Mouse (Mus musculus) limb, embryonic 11.5 days (tissue): ENCODE results near the gene Ankrd34a. TPM values are rescaled to one million over a fixed set of nuclear protein-coding genes. Genes with fewer than 3 reads are reported as not detected.
A peak's percentile ranks its signal among the peaks of the same experiment; 100 is the strongest.

ENCODE experiments used
- ATAC-seq: fragments of 200-750 bp; cut with Nextera tagmentation; 2 replicates; pipeline ENCODE4 v1.8.0; 2017; ENCODE audit warnings: low read depth; ENCODE audit not compliant: insufficient number of reproducible peaks, low FRiP score, low TSS enrichment
- DNase-seq: peaks from one replicate; pipeline ENCODE4 v3.0.0-alpha.2; 2015; ENCODE audit warnings: low spot score
- H3K27ac ChIP-seq: fragments of 300-500 bp; sonication (generic); replicated peaks from 2 replicates; pipeline ENCODE4 v1.5.1; 2014; ENCODE audit warnings: low read depth, mild to moderate bottlenecking, low read length
- H3K27me3 ChIP-seq: fragments of 300-500 bp; sonication (generic); 2 replicates; pipeline ENCODE4 v1.6.1; 2014; ENCODE audit warnings: mild to moderate bottlenecking, low read length, mixed read lengths; ENCODE audit not compliant: control insufficient read depth, insufficient read depth
- H3K36me3 ChIP-seq: fragments of 300-500 bp; sonication (generic); 2 replicates; pipeline ENCODE4 v1.6.1; 2014; ENCODE audit warnings: mild to moderate bottlenecking, low read length, moderate library complexity, mixed read lengths; ENCODE audit not compliant: control insufficient read depth, insufficient read depth
- H3K4me1 ChIP-seq: fragments of 300-500 bp; sonication (generic); 2 replicates; pipeline ENCODE4 v1.6.1; 2014; ENCODE audit warnings: low read length, mixed read lengths; ENCODE audit not compliant: control insufficient read depth, insufficient read depth
- H3K4me2 ChIP-seq: fragments of 300-500 bp; sonication (generic); 2 replicates; pipeline ENCODE4 v1.6.1; 2014; ENCODE audit warnings: low read depth, mild to moderate bottlenecking, moderate library complexity; ENCODE audit not compliant: severe bottlenecking
- H3K4me3 ChIP-seq: fragments of 300-500 bp; sonication (generic); 2 replicates; pipeline ENCODE4 v1.5.1; 2014; ENCODE audit warnings: low read depth, low read length
- H3K9ac ChIP-seq: fragments of 300-500 bp; sonication (generic); 2 replicates; pipeline ENCODE4 v1.6.1; 2014; ENCODE audit warnings: mild to moderate bottlenecking, low read length
- H3K9me3 ChIP-seq: fragments of 300-500 bp; sonication (generic); 2 replicates; pipeline ENCODE4 v1.6.1; 2016; ENCODE audit warnings: low read length; ENCODE audit not compliant: control insufficient read depth
- WGBS: fragments of 180-500 bp; shearing (Covaris S2); extraction: QIAGEN DNeasy Blood & Tissue Kit; methylation state at CpG from one replicate; pipeline ENCODE4 v1.1.7; 2014; 5-methylcytosine and 5-hydroxymethylcytosine counted together
- polyA plus RNA-seq: library from polyadenylated mRNA; unstranded; fragments of >200 nt; fragmentation: Nextera tagmentation; extraction: Ambion mirVana; gene quantifications from 2 replicates; pipeline ENCODE4 v1.2.1, GENCODE M21; 2014

The Ankrd34a gene
- polyA plus RNA-seq, 1 experiment from 2014 or later: 1.7 TPM

DNA sequence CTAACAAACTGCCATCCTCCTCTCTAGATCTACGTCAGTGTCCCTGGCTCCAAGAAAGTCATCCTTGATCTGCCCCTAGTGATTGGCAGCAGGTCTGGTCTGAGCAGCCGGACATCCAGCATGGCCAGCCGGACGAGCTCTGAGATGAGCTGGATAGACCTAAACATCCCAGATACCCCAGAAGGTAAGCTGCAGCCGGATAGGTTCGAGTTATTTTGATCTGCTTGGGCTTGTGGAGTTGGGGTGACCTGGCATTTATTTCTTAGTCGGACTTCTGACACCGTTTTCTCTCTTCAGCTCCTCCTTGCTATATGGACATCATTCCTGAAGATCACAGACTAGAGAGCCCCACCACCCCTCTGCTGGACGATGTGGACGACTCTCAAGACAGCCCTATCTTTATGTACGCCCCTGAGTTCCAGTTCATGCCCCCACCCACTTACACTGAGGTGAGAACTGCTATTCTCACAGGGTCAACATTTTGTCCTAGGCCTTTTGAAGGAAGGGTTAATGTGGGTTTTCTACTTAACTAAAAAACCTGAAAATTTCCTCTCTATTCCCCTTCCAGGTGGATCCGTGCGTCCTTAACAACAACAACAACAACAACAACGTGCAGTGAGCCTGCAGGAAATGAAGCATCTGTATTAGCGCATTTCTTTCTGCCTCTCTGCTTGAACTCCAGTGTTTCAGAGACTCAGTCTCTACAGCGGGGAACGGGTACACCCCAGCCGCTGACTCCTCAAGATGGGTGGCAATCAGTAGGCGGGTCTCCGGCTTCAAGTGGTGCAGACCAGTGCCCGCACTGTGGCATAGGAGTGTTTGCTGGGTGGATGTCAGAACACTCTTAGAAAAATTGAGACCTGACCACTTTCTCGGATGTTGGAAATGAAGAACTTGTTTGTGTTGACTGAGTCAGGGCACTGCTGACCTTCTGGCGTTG is 36.3 kb upstream of the Ankrd34a start:
- DNase-seq: no peak
- no peak for ATAC-seq
- Histone ChIP-seq H3K36me3 (peaks cover 8% of the 10 kb centered on the region), H3K9me3 (no peaks in the 10 kb centered on the region), H3K27me3 (no peaks in the 10 kb centered on the region), H3K4me1 (peaks cover 22% of the 10 kb centered on the region; the same call in 1 of the 2 replicates), H3K4me3 (peak overlapping the region; percentile 73; the same call in 1 of the 2 replicates), H3K4me2 (peak overlapping the region; percentile 75), H3K27ac (no peak overlapping the region), H3K9ac (no peak overlapping the region; the same call in 1 of the 2 replicates)
- 89% methylated on average over 23 of the region's 23 CpGs for WGBS

DNA sequence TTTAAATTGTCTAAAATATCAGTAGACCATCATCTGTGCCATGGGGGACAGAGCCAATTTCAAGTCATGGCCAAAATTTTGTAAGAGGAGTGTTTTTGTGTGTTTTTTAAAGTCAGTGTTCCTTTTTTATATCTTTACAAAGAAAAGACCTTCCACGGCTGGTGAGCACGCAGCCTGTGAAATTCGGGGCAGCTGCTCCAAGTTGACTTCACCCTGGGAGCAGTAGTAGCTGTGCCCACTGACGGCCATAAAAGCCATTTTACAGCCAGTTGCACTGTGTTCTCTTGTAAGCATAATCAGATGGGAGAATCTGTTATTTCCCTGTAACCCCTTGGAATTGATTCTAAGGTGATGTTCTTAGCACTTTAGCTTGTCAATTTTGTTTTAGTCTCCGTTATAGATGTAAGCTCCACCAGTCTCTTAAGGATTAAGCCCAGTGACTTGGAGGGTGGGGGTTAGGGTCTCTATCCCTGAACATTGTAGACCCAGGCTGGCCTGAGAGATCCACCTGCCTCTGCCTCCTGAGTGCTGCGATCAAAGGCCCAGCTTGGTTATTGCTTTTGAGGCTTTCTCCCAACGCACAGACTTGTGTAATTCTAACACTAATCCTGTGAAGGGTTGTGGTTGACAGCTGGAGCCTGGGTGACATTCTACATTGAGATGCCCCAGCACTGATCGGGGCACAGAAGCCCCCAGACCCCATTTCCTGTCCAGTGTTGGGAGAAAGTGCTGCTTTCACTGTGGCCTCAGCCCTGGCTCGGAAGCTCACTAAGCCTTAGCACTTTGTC is 35.4 kb upstream of the Ankrd34a start:
- Histone ChIP-seq H3K4me2 (peak overlapping the region; percentile 75; the same call in 1 of the 2 replicates), H3K27me3 (no peaks in the 10 kb centered on the region), H3K9ac (no peak overlapping the region), H3K4me3 (no peak overlapping the region), H3K27ac (no peak overlapping the region), H3K36me3 (peaks cover 8% of the 10 kb centered on the region), H3K4me1 (peaks cover 22% of the 10 kb centered on the region; the same call in 1 of the 2 replicates), H3K9me3 (no peaks in the 10 kb centered on the region)
- WGBS: 81% methylated on average over 9 of the region's 9 CpGs
- ATAC-seq (no peak), DNase-seq (no peak)

DNA sequence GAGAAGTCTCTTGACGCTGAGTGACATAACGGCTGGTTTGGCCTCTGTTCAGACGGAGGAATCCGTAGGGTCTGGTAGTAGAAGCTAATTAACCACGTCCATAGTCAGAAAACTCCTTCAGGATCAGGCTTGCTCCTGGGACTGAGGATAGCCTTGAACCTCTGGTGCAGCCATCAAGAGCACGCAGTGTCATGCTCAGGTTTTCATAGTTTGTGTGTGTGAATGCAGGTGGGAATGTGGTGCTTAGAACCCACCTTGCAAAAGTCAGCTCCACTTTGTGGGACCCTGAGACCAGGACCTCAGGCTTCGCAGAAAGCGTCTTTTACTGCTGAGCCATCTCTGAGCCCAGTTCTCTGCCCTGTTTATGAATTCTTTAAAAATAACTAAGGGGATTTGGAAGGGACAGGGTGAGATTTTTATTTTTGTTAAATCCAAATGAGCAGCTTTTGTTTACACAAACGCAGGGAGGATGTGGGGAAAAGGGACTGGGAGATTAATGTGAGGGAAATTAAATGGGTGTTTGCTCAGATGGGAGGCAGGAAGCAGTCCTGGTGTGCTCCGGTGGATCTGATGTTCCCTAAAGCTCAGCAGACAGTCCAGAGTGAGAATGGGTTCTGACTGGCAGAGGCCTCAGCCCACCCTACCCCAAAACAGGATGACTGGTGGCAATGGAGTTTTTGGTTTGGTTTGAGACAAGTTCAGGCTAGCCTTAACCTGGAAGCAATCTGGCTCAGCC is 34.3 kb upstream of the Ankrd34a start:
- WGBS: 56% methylated on average over 10 of the region's 10 CpGs
- Histone ChIP-seq H3K4me3 (no peak overlapping the region), H3K27me3 (no peaks in the 10 kb centered on the region), H3K4me1 (peaks cover 16% of the 10 kb centered on the region; the same call in 1 of the 2 replicates), H3K9me3 (no peaks in the 10 kb centered on the region), H3K9ac (no peak overlapping the region), H3K4me2 (no peak overlapping the region), H3K27ac (no peak overlapping the region), H3K36me3 (peaks cover 8% of the 10 kb centered on the region)
- ATAC-seq (no peak), DNase-seq (no peak)

DNA sequence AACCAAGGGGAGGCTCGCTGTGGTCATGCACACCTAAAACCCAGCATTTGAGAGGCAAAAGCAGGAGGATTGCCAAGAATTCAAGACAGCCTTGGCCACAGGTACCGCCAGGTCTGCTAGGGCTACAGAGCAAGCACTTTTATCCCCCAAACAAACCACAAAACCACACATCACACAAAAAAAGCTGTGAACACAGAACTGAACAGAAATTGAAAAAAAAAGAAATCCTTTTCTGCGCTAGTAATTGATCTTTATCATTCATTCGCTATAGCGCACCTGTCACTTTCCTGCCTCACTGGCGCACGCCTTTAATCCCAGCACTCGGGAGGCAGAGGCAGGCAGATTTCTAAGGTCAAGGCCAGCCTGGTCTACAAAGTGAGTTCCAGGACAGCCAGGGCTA is 33.2 kb upstream of the Ankrd34a start:
- WGBS: 96% methylated on average over 8 of the region's 8 CpGs
- H3K4me2 ChIP-seq: no peak overlapping the region
- H3K36me3 ChIP-seq: peaks cover 8% of the 10 kb centered on the region
- ATAC-seq: no peak
- peaks cover 15% of the 10 kb centered on the region; the same call in 1 of the 2 replicates for H3K4me1 ChIP-seq
- no peak overlapping the region for H3K9ac ChIP-seq
- no peak for DNase-seq
- H3K27ac ChIP-seq: no peak overlapping the region
- no peak overlapping the region for H3K4me3 ChIP-seq
- no peaks in the 10 kb centered on the region for H3K27me3 ChIP-seq
- no peaks in the 10 kb centered on the region for H3K9me3 ChIP-seq

DNA sequence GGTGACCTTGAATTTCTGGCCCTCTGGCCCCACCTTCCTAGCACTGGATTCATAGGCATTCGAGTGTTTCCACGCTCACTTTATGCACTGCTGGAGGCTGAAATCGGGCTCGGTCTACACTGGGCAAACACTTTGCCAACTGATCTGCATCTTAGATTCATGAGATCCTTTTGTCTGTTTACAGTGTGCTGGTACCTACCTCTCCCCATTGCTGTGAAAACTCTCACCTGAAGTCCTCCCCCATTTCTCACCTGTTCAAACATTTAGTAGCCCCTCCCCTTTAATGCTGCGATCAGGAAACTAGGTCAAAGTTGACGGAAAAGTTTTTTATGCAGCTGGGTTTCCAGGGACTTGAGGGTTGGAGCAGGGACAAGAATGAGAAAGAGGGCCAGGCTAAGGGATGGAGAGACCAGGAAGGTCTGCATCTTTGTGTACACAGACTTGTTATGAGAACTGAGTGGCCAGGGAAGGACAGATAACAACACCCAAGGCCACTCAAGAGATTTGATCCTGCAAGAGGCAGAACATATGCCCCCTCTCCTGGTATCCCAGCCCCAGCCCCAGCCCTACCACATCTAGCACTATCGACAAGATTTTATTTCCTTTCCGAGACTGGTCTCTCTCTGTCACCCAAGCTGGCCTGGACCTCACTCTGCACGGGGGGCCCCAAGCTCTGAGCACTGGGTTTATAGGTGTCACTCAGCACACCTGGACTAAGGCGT is 32.4 kb upstream of the Ankrd34a start:
- ATAC-seq (no peak), DNase-seq (no peak)
- no peaks in the 10 kb centered on the region for H3K9me3 ChIP-seq
- no peak overlapping the region for H3K27ac ChIP-seq
- no peak overlapping the region for H3K4me2 ChIP-seq
- no peak overlapping the region for H3K4me3 ChIP-seq
- H3K4me1 ChIP-seq: peaks cover 15% of the 10 kb centered on the region; the same call in 1 of the 2 replicates
- H3K9ac ChIP-seq: no peak overlapping the region; the same call in 1 of the 2 replicates
- 61% methylated on average over 10 of the region's 10 CpGs for WGBS
- H3K27me3 ChIP-seq: no peaks in the 10 kb centered on the region
- peaks cover 8% of the 10 kb centered on the region for H3K36me3 ChIP-seq

DNA sequence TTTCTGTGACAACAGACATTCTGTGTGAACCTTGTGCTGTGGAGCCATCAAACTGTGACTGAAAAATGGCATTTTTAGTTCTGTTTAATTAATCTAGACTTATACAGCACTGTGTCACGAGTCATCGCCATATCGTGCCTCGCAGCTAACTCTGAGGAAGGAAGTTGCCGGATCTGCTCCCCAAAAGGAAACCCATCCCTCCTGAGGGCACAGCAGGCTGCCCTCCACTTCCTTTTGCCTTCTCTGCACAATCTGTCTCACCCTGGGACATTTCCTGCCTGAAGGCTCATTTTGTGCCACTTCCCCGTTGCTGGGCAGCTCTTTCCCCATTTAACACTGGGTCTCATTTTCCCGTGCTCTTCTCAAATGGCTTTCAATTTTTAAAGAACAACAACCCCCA is 31.8 kb upstream of the Ankrd34a start:
- Histone ChIP-seq H3K27me3 (no peaks in the 10 kb centered on the region), H3K4me1 (peaks cover 15% of the 10 kb centered on the region; the same call in 1 of the 2 replicates), H3K4me2 (no peak overlapping the region), H3K4me3 (no peak overlapping the region), H3K36me3 (peaks cover 7% of the 10 kb centered on the region), H3K9me3 (no peaks in the 10 kb centered on the region), H3K9ac (no peak overlapping the region; the same call in 1 of the 2 replicates), H3K27ac (0 out of 2 replicates have a peak overlapping the region, but pooled peaks have one; percentile 14)
- ATAC-seq (no peak), DNase-seq (no peak)
- 54% methylated on average over 7 of the region's 7 CpGs for WGBS

DNA sequence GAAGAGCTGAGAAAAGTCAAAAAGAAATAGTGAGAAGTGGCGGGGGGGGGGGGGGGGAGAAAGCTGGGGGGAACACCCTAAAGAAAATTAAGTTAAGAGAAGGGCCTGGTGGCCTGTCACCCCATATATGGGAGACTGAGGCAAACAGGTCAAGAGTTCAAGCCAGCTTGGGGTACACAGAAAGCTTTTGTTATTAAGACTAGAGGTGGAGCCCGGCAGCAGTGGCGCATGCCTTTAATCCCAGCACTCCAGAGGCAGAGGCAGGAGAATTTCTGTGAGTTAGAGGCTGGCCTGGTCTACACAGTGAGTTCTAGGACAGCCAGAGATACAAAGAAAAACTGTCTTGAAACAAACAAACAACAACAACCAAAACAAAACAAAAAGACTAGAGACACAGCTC is 31.3 kb upstream of the Ankrd34a start:
- Histone ChIP-seq H3K4me1 (peaks cover 15% of the 10 kb centered on the region; the same call in 1 of the 2 replicates), H3K27ac (no peak overlapping the region), H3K36me3 (peaks cover 5% of the 10 kb centered on the region), H3K27me3 (no peaks in the 10 kb centered on the region), H3K9ac (no peak overlapping the region), H3K4me2 (no peak overlapping the region), H3K9me3 (no peaks in the 10 kb centered on the region), H3K4me3 (no peak overlapping the region)
- no peak for ATAC-seq
- DNase-seq: no peak
- 86% methylated on average over 3 of the region's 3 CpGs for WGBS
